Mouse (Mus musculus) megakaryocyte, embryonic 14.5 days (primary cell): ENCODE data around the gene Olfr1375. TPM values are rescaled to one million over a fixed set of nuclear protein-coding genes. Genes with fewer than 3 reads are reported as not detected.
"Not testable (repeated sequence)": the region's sequence is repeated elsewhere in the genome, so short reads cannot be mapped to it uniquely, and the experiment has no call there.

ENCODE experiments used
- H3K27me3 ChIP-seq: replicated peaks from 2 replicates; pipeline ENCODE3; 2012; ENCODE audit warnings: inconsistent platforms
- H3K36me3 ChIP-seq: replicated peaks from 2 replicates; pipeline ENCODE3; 2012; ENCODE audit warnings: low read length, inconsistent platforms, mixed read lengths
- H3K4me1 ChIP-seq: 2 replicates; pipeline ENCODE4 v1.6.1; 2012; ENCODE audit warnings: inconsistent platforms
- H3K4me3 ChIP-seq: replicated peaks from 2 replicates; pipeline ENCODE3; 2012; ENCODE audit warnings: moderate library complexity, mild to moderate bottlenecking, inconsistent platforms
- H3K9me3 ChIP-seq: 2 replicates; pipeline ENCODE4 v1.6.1; 2012; ENCODE audit warnings: inconsistent platforms
- FLI1 ChIP-seq: IDR thresholded peaks from 2 replicates; pipeline ENCODE4 v1.6.1; 2012; ENCODE audit warnings: low read length, inconsistent platforms, mixed read lengths
- GATA1 ChIP-seq: IDR thresholded peaks from 3 replicates; pipeline ENCODE4 v1.6.1; 2012; ENCODE audit warnings: mixed read lengths, low read length, inconsistent platforms, borderline replicate concordance
- polyA plus RNA-seq: library from polyadenylated mRNA; stranded (reverse); fragments of >175 nt; gene quantifications from 2 replicates; pipeline ENCODE4 v1.2.3, GENCODE M21; 2012; ENCODE audit warnings: low replicate concordance; ENCODE audit not compliant: insufficient read depth

Gene Olfr1375
- polyA plus RNA-seq = not detected in 2 replicates

- H3K27me3 ChIP-seq, H3K4me1 ChIP-seq, H3K36me3 ChIP-seq, H3K9me3 ChIP-seq, H3K4me3 ChIP-seq: not testable (repeated sequence)
These were observed at the start of gene Olfr1375 for GRCm38 (mm10) chr11:51047809-51048208. Gene Olfr1375 (plus strand): TSS chr11:51048109.

GRCm38 (mm10) chr11:51003296-51003695 lies 44.6 kb upstream of the Olfr1375 start, which contains the start of gene Olfr51:
Gene Olfr51 (plus strand): TSS chr11:51003596.
- H3K9me3 ChIP-seq = peaks cover 6% of the 10 kb centered on the region; the same call in 1 of the 2 replicates
- H3K4me1 ChIP-seq = no peaks in the 10 kb centered on the region
- TF ChIP-seq FLI1 (no peak), GATA1 (no peak)
- no peak within 1 kb of the TSS for H3K4me3 ChIP-seq
- no peaks in the 10 kb centered on the region for H3K27me3 ChIP-seq
- no peaks in the 10 kb centered on the region for H3K36me3 ChIP-seq

GRCm38 (mm10) chr11:51011821-51012220 lies 36.1 kb upstream of the Olfr1375 start:
- Histone ChIP-seq H3K27me3 (no peaks in the 10 kb centered on the region), H3K4me3 (no peak overlapping the region), H3K9me3 (peaks cover 9% of the 10 kb centered on the region; the same call in 1 of the 2 replicates), H3K36me3 (no peaks in the 10 kb centered on the region), H3K4me1 (no peaks in the 10 kb centered on the region)
- TF ChIP-seq GATA1 (no peak), FLI1 (no peak)

DNA sequence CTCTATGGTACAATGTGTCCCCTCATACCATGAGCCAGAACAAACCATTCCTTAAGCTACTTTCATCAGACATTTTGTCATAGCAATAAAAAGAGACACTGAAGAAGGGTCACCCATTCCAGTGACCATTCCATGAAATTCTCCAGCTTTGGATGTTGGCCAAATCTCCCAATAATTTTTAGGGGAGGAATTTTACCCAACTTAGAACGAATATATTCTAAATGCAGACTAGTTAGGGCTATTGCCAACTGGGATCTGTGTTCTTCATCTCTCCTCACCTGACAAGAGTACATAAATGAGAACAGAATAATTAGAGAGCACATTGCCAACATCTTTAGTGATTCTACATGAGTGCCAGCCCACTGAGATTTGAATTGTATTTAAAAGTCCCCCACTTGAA lies 34.0 kb upstream of the Olfr1375 start, which contains the start of gene Olfr54:
Gene Olfr54 (plus strand): TSS at position 301 of the 400 bp plus-strand sequence.
- Histone ChIP-seq H3K36me3 (no peaks in the 10 kb centered on the region), H3K27me3 (no peaks in the 10 kb centered on the region), H3K9me3 (peaks cover 9% of the 10 kb centered on the region; the same call in 1 of the 2 replicates), H3K4me1 (no peaks in the 10 kb centered on the region), H3K4me3 (peak within 1 kb of the TSS; percentile 59)
- TF ChIP-seq GATA1 = no peak

GRCm38 (mm10) chr11:51016341-51016740 lies 31.6 kb upstream of the Olfr1375 start:
- Histone ChIP-seq H3K27me3 (no peaks in the 10 kb centered on the region), H3K9me3 (peaks cover 2% of the 10 kb centered on the region; the same call in 1 of the 2 replicates), H3K4me3 (no peak overlapping the region), H3K4me1 (no peaks in the 10 kb centered on the region), H3K36me3 (no peaks in the 10 kb centered on the region)
- TF ChIP-seq FLI1 = no peak
- TF ChIP-seq GATA1 = no peak

GRCm38 (mm10) chr11:51026811-51027210 lies 21.1 kb upstream of the Olfr1375 start:
- not testable (repeated sequence) for H3K36me3 ChIP-seq, H3K4me1 ChIP-seq, H3K27me3 ChIP-seq, H3K9me3 ChIP-seq, H3K4me3 ChIP-seq

- not testable (repeated sequence) for H3K4me3 ChIP-seq, H3K9me3 ChIP-seq, H3K4me1 ChIP-seq, H3K27me3 ChIP-seq, H3K36me3 ChIP-seq
These were observed 18.5 kb upstream of the Olfr1375 start for GRCm38 (mm10) chr11:51029381-51029780.

DNA sequence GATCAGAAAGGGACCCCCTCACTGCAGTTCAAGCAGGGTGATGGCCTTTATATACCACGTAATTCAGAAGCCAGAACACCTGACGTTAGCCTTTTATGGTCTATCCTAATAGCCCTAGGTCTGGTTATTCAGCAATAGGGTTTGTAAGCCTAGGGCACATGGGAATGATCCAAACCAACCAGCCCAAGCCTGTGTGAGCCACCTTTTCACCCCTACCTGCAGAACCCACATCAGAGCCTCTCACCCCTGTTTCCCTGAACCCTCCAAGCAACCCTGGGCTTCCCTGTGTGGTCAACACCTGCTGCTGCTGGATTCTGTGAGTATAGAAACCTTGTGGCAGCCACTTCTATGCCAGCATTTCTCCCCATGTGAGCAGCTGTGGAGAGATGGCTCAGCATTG lies 17.7 kb upstream of the Olfr1375 start:
- TF ChIP-seq FLI1 (no peak), GATA1 (no peak)
- H3K4me1 ChIP-seq = no peaks in the 10 kb centered on the region
- H3K27me3 ChIP-seq = no peaks in the 10 kb centered on the region
- no peaks in the 10 kb centered on the region for H3K36me3 ChIP-seq
- H3K9me3 ChIP-seq = peaks cover 9% of the 10 kb centered on the region; the same call in 1 of the 2 replicates
- H3K4me3 ChIP-seq = no peak overlapping the region

GRCm38 (mm10) chr11:51032851-51033250 lies 15.1 kb upstream of the Olfr1375 start:
- Histone ChIP-seq H3K27me3 (no peaks in the 10 kb centered on the region), H3K4me3 (no peak overlapping the region), H3K4me1 (no peaks in the 10 kb centered on the region), H3K36me3 (no peaks in the 10 kb centered on the region), H3K9me3 (peaks cover 12% of the 10 kb centered on the region)
- TF ChIP-seq GATA1 = no peak
- TF ChIP-seq FLI1 = no peak

DNA sequence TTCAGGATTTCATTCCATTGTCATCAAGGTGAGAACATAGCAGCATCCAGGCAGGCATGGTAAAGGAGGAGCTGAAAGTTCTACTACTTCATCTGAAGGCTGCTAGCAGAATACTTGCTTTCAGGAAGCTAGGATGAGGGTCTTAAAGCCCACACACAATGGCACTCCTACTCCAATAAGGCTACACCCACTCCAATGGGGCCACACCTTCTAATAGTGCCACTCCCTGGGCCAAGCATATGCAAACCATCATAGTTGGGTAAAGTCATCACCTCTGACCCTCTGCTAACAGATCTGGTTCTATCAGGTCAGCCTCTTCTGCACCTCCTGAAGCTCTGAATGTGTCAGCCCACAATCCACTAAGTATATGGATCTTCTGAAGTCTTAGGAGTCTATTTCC lies 13.8 kb upstream of the Olfr1375 start:
- not testable (repeated sequence) for H3K36me3 ChIP-seq, H3K27me3 ChIP-seq, H3K4me1 ChIP-seq, H3K4me3 ChIP-seq
- H3K9me3 ChIP-seq = peaks cover 15% of the 10 kb centered on the region

GRCm38 (mm10) chr11:51035951-51036350 lies 12.0 kb upstream of the Olfr1375 start:
- TF ChIP-seq FLI1 = no peak
- no peak for TF ChIP-seq GATA1
- Histone ChIP-seq H3K27me3 (no peaks in the 10 kb centered on the region), H3K9me3 (peaks cover 15% of the 10 kb centered on the region), H3K4me1 (no peaks in the 10 kb centered on the region), H3K4me3 (no peak overlapping the region), H3K36me3 (no peaks in the 10 kb centered on the region)

DNA sequence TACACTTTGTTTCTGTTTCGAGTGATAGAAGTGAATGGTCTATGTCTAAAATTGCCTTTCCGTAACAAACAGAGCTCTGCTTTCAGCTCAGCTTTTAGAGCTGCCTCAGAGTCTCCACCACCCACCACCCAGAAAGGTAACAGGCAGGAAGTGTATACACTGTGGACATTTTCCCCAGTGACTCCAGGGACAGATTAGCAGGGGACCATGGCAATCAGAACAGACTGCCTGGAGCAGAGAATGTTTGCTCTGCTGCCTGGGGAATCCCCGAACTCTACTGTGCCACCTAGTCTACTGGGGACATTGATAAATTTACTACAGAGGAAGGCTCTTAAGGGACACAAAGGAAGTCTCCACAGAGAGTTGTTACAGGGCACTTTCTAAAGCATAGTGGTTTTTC lies 3.1 kb upstream of the Olfr1375 start:
- not testable (repeated sequence) for H3K9me3 ChIP-seq, H3K36me3 ChIP-seq, H3K4me3 ChIP-seq, H3K27me3 ChIP-seq, H3K4me1 ChIP-seq
